Mouse (Mus musculus): ENCODE data around the gene Jmjd8.

Jmjd8 gene

DNA sequence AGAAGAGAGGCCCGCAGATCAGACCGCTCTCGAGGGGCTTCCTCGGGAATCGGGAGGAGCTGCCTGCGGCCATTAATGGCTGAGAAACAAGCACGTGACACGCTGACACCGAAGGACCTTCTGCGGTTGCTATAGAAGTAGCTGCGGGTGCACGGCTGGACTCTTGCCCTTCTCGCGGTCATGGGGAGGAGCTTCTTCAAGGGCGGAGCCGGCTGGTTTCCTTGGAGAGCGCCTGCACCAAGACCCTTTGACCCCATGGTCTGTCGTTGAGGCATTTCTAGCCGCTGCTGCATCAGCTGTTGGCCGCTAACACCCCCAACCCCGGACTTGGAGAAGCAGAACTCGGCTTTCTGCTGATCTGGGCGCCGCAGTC is 4.6 kb downstream of the Jmjd8 start, which contains the start of gene Stub1:
Gene Stub1, minus strand, starts transcription at position 114 of the 373 bp plus-strand sequence.
- DNase-seq (ENCODE audit: low spot score): no peak

DNA sequence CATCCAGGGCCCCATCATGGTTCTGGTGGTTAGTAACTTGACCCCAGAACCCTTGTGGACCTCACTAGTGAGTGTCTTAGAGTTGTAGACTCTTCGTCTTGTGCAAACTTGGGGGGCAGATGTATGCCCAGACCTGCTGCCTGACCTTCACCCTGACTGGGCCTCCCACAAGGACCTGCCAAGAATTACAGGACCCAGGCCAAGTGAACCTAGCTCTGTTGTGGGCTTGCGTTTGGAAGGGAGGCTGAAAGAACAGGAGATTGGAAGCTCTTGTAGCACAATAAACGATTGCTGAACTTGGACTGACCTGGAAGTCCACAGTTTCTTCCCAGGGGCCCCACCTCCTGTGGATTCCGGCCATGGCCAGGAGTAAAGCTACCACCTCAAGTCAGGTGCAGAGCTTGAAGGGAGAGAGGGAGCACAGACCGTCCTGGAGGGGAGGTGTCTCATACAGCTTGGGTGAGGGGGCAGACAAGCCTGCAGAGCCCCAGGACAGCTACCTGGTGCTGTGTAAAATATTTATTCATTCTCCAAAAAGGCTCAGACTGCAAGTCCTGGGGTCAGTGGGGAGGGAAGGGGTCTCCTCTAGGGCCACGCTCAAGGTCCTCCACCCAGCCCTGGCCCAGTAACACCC is 5.4 kb downstream of the Jmjd8 start:
- no peak for DNase-seq (ENCODE audit: low spot score)

DNA sequence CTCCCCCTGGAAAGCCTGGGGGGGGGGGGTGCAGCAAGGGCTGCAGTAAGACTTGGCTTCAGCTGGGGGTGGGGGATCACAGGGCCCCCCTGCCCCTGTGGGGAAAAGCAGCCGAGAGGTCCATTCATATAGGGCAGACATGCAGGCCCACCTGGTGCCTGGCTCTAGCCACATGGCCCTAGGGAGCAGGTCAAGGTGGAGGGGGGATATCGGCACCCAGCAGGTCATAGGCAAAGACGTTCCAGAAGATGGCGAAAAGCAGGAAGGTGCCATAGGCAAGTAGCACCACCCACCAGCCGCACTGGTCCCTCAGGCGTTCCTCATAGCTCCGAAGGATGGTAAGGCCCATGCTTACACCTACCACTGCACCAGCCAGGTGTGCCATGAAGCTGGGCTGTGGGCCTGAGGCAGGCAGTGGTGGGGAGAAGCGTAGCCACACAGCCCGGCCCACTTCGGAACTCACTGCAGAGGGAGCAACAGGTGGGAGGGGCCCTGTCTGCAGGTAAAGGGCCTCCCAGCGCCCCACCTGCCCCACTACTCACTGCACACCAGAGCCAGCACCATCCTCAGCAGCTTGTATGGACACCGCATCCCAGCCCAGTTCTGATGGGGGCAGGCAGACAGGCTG is 6.0 kb downstream of the Jmjd8 start:
- DNase-seq (ENCODE audit: low spot score): no peak

DNA sequence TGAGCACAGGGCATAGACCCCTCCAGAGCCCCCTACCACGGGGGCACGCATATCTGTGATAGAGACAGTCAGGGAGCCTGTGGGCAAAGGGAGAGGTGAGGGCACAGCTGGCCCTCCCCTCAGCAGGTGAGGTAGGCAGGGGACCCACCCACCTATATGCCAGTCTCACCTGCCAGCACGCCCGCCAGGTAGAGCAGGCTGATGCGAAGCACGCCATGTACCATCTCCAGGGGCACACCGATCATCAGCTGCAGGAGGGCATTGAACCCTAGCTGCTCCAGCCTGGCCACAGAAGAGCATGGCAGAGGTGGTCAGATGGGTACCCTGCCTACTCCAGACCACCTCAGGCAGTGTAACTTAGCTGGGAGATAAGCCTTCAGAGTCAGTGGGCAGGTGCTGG is 6.6 kb downstream of the Jmjd8 start:
- no peak for DNase-seq (ENCODE audit: low spot score)

DNA sequence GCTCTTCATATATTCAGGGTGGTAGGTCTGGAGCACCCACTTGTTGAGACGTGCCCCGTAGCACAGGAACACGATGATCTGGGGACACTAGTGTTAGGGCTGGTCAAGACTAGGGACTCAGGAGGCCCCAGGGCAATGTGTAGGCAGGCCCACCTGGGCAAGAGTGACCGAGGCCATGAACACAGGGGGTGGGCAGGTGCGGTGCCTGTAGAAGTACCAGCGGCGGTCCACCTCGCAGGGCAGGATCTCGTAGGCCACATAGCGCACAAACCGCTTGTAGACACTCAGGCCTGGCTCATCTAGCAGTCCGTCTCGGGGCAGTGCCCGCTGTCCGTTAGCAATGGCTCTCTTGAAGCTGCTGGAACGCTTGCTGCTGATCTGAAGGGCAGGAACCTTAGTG is 7.1 kb downstream of the Jmjd8 start:
- DNase-seq (ENCODE audit: low spot score): no peak

DNA sequence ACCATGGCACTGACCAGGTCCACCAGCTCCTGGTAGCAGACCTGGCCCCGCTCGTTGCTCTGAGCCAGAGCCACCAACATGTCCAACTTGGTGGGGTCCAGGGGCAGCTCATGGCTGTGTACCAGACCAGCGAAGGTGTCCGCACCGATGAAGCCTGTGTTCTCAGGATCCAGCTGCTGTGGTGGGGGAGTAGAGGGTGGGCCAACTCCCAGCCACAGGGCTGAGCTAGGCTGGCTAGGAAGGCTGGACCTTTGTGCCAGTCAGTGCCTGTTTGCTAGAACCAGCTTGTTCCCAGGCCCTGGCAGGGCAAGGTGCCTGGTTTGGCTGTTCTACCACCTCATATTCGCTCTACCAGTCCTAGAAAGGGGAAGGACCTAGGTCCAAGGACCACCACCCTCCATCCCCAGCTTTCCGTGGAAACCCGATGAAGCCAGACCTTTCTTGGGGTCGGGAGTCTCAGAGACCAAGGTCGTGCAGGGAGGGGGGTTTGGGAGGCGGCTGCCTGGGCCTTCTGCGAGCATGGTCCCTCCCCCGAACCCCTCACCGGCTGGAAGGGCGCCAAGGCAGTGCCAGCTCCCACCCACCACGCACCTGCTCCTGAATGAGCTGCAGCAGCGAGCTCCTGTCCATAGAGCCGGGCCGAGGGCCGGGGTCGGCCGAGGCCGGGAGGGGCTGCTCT is 7.9 kb downstream of the Jmjd8 start:
- no peak for DNase-seq (ENCODE audit: low spot score)

DNA sequence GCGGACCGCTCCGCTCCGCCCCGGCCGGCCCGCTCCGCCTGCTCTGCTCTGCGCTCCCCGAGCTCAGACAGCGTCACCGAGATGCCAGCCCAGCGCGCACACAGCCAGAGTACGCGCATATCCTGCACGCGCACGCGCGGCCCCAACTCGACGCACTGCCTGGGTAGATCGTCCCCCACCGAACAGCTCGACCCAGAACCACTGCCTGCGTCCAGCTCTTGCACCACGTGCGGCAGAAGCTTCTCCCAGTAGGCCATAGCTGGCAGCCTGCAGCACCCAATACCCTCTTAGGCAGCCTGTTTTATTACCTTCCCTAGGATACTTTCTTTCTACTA is 8.4 kb downstream of the Jmjd8 start, which contains the start of gene Rhbdl1:
Gene Rhbdl1, minus strand, starts transcription at position 220 of the 335 bp plus-strand sequence.
- DNase-seq (ENCODE audit: low spot score): no peak

DNA sequence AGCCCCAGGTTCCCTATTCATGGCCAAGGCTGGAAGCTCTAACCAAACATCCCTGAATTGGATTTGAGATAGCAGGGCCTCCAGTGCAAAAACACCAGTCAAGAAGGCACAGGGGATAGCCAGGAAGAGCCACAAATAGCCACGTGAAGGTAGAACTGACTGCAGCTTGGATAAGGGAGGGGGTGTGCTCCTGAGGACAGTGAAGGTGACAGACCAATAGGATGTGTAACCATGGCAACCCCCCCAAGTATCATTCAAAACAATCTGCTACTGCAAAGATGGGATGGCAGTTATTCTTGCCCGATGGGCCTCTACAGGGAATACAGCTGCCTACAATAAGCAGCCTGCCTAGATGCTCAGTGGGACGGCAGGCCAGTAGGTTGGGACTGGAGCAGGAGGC is 8.9 kb downstream of the Jmjd8 start:
- DNase-seq (ENCODE audit: low spot score): no peak

DNA sequence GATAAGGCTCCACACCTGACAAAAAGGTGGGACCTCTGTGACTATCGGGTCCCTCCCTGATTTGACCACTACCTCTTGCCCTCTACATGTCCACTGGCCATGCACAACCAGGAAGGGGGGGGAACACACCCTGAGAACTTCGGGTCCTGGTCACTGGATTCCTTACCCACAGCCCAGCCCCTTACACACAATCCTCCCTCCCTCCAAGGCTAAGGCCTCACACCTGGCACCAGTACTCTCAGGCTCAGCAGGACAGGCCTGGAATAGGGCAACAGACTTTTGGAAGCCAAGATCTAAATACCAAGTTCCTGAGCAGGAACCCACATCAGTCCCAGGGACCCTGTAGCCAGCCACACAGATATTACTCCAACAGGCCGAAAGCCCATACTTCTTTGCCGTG is 10.2 kb downstream of the Jmjd8 start:
- no peak for DNase-seq (ENCODE audit: low spot score)

DNA sequence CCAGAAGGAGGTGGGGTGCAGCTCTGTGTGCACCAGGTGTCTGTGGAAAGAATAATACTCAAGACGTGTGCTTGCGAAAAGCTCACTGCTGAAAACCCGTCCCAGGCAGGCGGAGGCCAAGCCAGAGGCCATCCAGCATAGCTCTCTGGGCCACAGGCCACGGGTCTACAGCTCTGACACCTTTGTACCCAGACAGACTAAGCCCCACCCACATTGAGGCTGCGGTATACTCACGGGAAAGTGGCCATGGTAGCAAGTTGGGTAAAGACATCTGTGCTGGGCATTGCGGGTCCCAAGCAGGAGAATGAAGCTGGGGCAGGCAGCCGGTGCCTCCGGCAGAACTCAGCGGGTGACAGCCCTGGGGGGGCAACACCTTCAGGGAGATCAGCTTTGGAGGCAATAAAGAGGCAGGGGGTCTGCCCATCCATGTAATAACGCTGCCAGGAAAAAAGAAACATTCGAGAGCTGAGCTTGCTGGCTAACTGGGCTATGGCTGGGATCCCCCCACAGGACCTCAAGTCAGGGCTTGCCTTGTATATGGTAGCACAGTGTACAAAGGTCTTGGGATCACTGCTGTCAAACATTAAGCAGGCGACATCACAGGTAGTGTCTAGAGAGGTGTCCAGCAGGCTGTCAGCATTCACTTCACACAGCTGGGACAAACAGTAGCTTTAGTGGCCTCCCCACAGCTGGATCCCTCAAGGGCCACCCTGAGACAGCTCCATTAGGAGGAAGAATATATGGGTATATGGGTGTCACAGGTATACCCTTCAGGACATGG is 11.0 kb downstream of the Jmjd8 start:
- no peak for DNase-seq (ENCODE audit: low spot score)

DNA sequence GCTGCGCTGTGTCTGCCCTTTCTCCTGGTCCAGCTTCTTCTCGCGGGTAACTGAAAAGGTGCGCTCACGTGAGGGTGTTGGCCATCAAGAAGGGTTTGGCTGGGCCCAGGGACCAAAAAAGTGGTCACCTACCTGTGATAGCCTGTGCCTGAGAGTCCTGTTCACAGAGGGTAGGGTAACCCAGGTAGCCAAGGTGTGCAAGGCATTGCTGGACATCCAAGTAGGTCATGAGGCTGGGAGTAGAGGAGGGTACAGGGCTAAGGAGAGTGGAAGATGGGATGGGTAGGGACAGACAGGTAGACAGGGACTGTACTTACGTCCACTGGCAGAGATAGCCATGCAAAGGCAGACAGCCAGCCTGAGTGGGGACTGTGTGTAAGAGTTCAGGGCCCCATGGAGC is 11.9 kb downstream of the Jmjd8 start:
- DNase-seq (ENCODE audit: low spot score): no peak

DNA sequence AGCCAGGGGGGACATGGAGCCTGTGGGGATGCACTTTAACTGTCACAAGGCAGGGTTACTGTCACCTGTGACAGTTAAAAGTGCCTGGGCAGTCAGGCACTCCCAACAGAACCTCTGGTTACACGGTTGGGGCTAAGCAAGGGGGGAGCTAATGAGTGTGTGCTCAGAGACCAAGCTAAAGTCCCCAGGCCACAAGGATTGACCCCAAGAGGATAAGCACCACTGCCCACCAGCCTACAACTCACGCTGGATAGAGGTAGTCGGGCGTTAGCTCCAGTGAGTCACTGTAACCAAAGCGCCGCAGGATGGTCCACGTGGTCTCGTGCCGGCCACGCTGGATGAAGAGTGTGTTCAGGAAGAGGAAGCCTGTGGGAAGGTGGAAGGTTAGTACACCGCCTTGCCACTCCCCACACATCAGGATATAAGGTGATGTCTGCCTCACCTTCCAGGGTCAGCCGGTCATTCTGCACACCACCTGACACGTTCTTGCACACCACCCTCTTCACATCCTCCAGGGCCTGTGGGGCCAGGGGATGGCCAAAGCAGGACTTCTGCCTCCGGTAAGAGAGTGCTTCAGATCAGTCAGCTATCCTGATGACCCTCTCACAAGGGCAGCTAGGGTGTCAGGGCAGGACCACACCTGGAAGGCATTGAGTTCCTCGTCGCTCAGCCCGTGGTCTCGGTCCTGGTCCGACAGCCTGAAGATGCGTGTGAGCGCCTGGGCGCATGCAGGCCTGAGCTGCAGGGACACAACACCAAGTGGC is 12.6 kb downstream of the Jmjd8 start, which contains the start of gene Gm20683:
Gene Gm20683, minus strand, starts transcription at position 647 of the 764 bp plus-strand sequence.
- no peak for DNase-seq (ENCODE audit: low spot score)

DNA sequence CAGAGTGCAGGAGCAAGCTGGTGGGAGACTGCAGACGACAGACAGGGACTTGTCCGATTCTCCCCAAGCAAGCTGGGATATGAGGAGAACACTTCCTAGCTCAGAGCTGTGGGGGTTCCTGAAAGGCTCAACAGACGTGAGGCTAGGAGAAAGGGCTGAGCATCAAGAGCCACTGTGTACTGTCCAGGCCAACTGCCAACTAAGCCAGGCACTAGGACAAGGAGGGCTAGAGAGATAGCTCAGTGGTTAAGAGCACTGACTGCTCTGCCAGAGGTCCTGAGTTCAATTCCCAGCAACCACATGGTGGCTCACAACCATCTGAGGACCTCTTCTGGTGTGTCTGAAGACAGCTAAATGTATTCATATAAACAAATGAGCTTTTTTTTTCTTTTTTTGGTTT is 13.8 kb downstream of the Jmjd8 start:
- DNase-seq (ENCODE audit: low spot score): no peak

DNA sequence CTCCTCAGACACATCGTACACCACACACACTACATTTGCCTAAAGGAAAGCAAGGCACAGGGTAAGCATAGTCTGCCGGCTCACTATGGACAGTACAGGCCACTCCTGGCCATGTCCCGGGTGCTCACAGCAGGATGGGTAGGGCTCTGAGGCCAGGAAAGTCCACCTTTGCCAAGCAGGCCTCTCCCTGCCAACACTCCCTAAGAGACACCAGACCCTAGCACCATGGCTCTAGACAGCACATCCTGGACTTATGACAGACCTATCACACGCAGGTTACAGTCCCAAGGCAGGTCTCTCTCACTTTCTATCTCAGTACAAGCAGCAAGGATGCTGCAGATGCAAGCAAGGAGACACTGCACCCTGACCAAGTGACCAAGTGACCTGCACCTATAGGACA is 14.5 kb downstream of the Jmjd8 start:
- DNase-seq (ENCODE audit: low spot score): no peak

DNA sequence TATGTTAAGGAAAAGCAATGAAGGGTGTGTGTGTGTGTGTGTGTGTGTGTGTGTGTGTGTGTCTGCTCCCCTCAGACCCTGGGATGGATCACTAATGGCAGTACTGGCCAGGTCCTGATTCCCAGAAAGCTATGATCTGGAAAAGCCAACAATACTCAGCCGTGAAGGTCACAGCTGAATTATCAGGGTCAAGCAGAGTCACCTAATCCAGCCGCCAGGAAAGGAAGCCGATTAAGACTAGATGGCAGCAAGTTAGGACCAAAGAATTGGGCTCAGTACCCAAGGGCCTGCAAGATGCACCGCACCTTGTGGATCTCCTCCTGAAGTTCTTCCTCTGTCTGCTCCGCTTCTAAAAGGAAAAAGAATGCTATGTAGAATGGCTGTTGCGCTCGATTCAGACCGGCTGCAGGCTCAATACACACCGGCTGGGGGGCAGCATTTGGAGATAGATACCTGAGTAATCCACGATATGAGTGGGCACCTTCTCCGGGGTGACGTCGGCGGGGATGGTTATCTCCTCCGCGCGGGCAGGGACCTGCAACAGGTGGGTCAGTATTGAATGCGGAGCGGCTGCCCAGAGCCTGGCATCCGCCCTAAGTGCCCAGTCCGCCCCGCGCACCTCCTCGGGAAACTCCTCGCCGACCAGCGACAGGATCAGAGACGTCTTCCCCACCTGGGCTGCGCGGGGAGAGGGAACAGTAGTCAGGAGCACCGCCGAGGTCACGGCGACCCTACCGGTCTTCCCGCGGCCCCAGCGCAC is 15.1 kb downstream of the Jmjd8 start:
- DNase-seq (ENCODE audit: low spot score): peak; percentile 44

DNA sequence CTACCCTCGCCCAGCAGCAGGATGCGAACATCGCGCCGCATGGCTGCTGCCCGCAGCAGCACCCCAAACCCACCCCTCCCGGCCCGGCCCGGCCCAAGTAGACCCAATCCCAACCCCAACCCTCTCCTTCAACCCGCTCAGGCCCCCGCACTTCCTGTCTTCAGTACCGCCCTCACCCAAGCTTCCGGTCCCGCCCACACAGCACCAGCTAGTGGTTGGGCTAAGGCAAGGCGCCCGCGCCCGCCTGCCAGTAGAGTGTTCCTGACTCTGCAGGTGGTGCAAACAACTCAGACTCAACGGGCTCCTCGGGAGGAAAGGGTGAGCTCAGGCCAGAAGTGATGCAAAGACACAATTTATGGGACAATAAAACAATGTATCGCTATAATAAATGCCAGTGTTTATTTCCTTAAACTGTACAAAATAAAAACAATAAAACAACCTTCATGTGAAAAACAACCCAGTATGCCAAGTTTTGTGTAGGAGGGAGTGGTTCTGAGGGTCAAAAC is 15.8 kb downstream of the Jmjd8 start, which contains the start of gene Rhot2:
Gene Rhot2, minus strand, starts transcription at position 456 of the 506 bp plus-strand sequence.
- DNase-seq (ENCODE audit: low spot score): peak; percentile 86

DNA sequence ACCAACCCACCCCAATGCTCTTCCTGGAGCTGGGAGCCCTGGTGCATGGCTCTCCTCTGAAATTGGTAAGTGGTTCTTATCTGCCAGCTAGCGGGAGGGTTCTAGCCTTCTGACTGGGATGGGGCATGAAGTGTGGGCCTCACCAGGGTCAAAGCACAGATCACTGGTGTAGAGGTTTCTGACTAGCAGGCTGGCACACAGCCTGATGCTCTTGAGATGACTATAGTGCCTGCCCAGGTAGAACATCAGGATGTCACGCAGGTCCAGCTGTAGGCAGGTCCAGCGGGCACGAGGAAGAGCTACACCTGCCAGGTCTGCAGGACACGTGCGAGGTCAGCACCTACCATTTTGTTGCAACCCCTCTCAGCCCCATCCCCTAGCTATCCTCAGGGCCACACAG is 31.6 kb downstream of the Jmjd8 start:
- DNase-seq (ENCODE audit: low spot score): no peak

DNA sequence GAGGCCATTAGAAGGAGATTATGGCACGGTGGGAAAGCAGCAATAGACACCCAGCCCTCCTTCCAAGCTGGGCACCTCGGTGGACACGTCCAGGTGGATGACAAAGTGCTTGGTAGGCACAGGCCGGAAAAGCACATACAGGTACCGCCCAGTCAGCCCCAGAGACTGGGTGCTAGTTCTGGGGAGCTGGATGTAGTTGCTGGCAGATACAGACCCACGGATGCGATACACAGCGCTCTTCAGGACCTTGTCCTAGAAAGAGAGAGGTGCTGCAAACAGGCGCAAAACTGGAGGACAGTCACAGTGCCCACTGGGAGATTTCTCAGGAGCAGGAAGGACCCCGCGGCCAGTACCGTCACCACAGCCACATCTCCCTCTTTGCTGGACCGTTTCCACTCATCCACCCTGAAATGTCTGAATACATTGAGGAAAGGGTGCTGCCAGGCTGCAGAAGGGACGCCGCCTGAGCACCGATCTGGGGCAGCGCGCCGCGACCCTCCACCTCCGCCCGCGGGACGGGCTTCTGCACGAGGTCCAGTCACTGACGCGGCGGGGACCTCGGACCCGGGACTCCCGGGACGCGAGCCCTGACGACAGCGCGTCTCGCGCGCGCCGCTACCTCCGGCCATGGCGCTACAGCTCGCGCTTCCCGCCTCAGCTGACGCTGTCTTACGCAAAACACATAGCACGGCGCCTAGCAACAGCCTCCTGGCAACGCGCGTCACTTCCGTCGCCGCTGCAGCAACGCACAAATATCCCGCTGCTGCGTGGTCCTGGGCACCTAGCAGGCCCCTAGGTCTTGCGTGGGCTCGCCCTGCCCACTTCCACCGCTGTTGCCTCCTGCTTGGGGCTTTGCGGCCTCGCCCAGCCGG is 32.4 kb downstream of the Jmjd8 start, which contains the start of gene Wdr90:
Gene Wdr90, minus strand, starts transcription at position 670 of the 872 bp plus-strand sequence.
- DNase-seq (ENCODE audit: low spot score): peak; percentile 81

DNA sequence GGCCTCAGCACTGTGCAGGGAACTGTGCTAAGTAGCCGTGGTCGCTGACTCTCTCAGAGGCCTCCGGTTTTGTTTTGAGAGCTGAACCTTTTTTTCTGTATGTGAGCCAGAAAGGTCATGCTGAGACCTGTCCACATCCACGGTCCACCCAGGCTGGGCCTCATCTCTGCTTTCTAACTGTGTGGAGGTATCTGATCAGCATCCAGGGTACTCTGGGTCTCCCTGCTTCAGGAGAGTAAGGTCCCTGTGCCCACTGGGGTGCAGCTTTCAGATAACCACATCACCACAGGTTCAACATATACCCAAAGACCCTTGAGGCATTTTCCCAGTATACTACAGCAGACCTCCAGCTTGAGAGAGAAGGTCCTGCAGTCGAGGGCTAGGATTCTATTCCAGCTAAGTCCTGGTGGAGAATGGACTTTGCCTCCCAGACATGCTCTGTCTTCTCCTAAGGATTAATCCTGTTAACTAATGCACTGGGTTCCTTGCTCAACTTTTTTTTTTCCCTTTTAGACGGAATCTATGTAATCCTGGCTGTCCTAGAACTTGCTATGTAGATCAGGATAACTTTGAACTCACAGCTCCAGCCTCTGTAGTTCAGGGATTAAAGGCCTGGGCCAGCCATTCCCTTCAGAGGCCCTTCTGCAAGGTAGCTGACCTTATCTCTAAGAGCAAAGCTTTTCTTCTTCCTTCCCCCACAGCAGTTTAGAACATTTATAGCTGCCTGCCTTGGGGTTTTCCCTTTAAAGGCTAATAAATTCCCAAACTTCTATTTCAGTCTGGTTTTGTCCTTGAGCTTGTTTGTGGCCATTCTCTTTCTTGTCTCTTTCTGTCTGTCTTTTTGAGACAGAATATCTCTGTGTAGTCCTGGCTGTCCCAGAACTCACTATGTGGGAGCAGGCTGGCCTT is 33.3 kb downstream of the Jmjd8 start:
- no peak for DNase-seq (ENCODE audit: low spot score)

Data from spleen, adult 12 weeks (tissue).